Mouse (Mus musculus) myocyte (in vitro differentiated cells): ENCODE results near the gene Sh3rf1. TPM values are rescaled to one million over a fixed set of nuclear protein-coding genes. Genes with fewer than 3 reads are reported as not detected.

Source experiments
- H3K27me3 ChIP-seq: one replicate; pipeline ENCODE4 v1.6.1; 2011; ENCODE audit not compliant: control insufficient read depth, insufficient read depth, insufficient read length
- H3K36me3 ChIP-seq: one replicate; pipeline ENCODE4 v1.6.1; 2011; ENCODE audit not compliant: control insufficient read depth, insufficient read depth
- H3K4me2 ChIP-seq: one replicate; pipeline ENCODE4 v1.6.1; 2011; ENCODE audit warnings: low read depth, control low read depth
- H3K4me3 ChIP-seq: one replicate; pipeline ENCODE4 v1.5.1; 2011; ENCODE audit warnings: mild to moderate bottlenecking, control low read depth, moderate library complexity
- H3K79me2 ChIP-seq: one replicate; pipeline ENCODE4 v1.6.1; 2011; ENCODE audit not compliant: control insufficient read depth, insufficient read depth
- H3ac ChIP-seq: one replicate; pipeline ENCODE4 v1.6.1; 2011; ENCODE audit not compliant: control insufficient read depth, insufficient read length
- CEBPB ChIP-seq: IDR thresholded peaks from 2 replicates; pipeline ENCODE4 v1.6.1; 2011; ENCODE audit warnings: mild to moderate bottlenecking, moderate library complexity; ENCODE audit not compliant: poor library complexity, insufficient read depth, severe bottlenecking
- E2F4 ChIP-seq: IDR thresholded peaks from one replicate; pipeline ENCODE4 v1.6.1; 2011; ENCODE audit warnings: mild to moderate bottlenecking, control low read depth, moderate library complexity; ENCODE audit not compliant: insufficient read depth
- MAX ChIP-seq: IDR thresholded peaks from one replicate; pipeline ENCODE4 v1.6.1; 2011; ENCODE audit warnings: low read depth, mild to moderate bottlenecking, control low read depth
- MYOD1 ChIP-seq, 3 experiments: IDR thresholded peaks; one replicate each; pipeline ENCODE4 v1.6.1; 2011; ENCODE audit warnings: control low read depth in 2 of 3, low read depth in 2 of 3, mild to moderate bottlenecking in 2 of 3, moderate library complexity in 1 of 3; ENCODE audit not compliant: insufficient read length in 2 of 3, control insufficient read depth in 1 of 3
- MYOG ChIP-seq, 3 experiments: IDR thresholded peaks; one replicate each; pipeline ENCODE4 v1.6.1; 2011; ENCODE audit warnings: control low read depth in 2 of 3, low read depth in 2 of 3, mild to moderate bottlenecking in 2 of 3; ENCODE audit not compliant: insufficient read length in 2 of 3, control insufficient read depth in 1 of 3, insufficient read depth in 1 of 3
- POLR2A ChIP-seq: IDR thresholded peaks from one replicate; pipeline ENCODE4 v1.6.1; 2011; ENCODE audit warnings: low read depth, mild to moderate bottlenecking, control low read depth, moderate library complexity; ENCODE audit not compliant: insufficient read length
- POLR2AphosphoS2 ChIP-seq: IDR thresholded peaks from one replicate; pipeline ENCODE4 v1.6.1; 2011; ENCODE audit warnings: low read depth, control low read depth; ENCODE audit not compliant: insufficient read length
- REST ChIP-seq: IDR thresholded peaks from one replicate; pipeline ENCODE4 v1.6.1; 2011; ENCODE audit warnings: mild to moderate bottlenecking, control low read depth, moderate library complexity; ENCODE audit not compliant: insufficient read depth, insufficient read length
- SRF ChIP-seq: IDR thresholded peaks from one replicate; pipeline ENCODE4 v1.6.1; 2011; ENCODE audit warnings: low read depth; ENCODE audit not compliant: control insufficient read depth, insufficient read length
- TCF12 ChIP-seq: IDR thresholded peaks from one replicate; pipeline ENCODE4 v1.6.1; 2011; ENCODE audit warnings: mild to moderate bottlenecking, control low read depth; ENCODE audit not compliant: poor library complexity, insufficient read depth, severe bottlenecking
- TCF3 ChIP-seq: IDR thresholded peaks from one replicate; pipeline ENCODE4 v1.6.1; 2011; ENCODE audit warnings: low read depth, control low read depth; ENCODE audit not compliant: insufficient read length
- USF1 ChIP-seq: IDR thresholded peaks from one replicate; pipeline ENCODE4 v1.6.1; 2011; ENCODE audit warnings: low read depth, mild to moderate bottlenecking, control low read depth, moderate library complexity
- polyA plus RNA-seq: library from polyadenylated mRNA; unstranded; fragments of >200 nt; fragmentation: generic; extraction: Trizol; gene quantifications from one replicate; pipeline ENCODE4 v1.2.1, GENCODE M21; 2012; ENCODE audit warnings: missing spikeins

Gene Sh3rf1
- polyA plus RNA-seq, 1 experiment, result 4.2 TPM

- H3K36me3 ChIP-seq, result no peaks in the 10 kb centered on the region
- no peaks in the 10 kb centered on the region for H3K79me2 ChIP-seq
- TF ChIP-seq E2F4, result no peak
- no peak for TF ChIP-seq TCF3
- no peak for TF ChIP-seq MAX
- TF ChIP-seq USF1, result no peak
- no peak for TF ChIP-seq MYOG (IDR thresholded peaks at IDR 0.05; ENCODE audit: control insufficient read depth in 1 of 3, insufficient read depth in 1 of 3, insufficient read length in 2 of 3, low read depth in 2 of 3)
- no peak for TF ChIP-seq REST
- no peak for TF ChIP-seq POLR2A
- no peak for TF ChIP-seq TCF12
- no peak for TF ChIP-seq CEBPB
- TF ChIP-seq MYOD1 (IDR thresholded peaks at IDR 0.05; ENCODE audit: control insufficient read depth in 1 of 3, insufficient read length in 2 of 3, low read depth in 2 of 3), result no peak
- TF ChIP-seq SRF, result no peak
- no peaks in the 10 kb centered on the region for H3K27me3 ChIP-seq
- H3K4me3 ChIP-seq, result no peak overlapping the region
- no peak overlapping the region for H3ac ChIP-seq
- no peak overlapping the region for H3K4me2 ChIP-seq
Measured at GRCm38 (mm10) chr8:61260530-61260929, 36.9 kb downstream of the Sh3rf1 start.

- Histone ChIP-seq H3K79me2 (no peaks in the 10 kb centered on the region), H3K4me2 (no peak overlapping the region), H3K4me3 (no peak overlapping the region), H3ac (no peak overlapping the region), H3K36me3 (no peaks in the 10 kb centered on the region), H3K27me3 (no peaks in the 10 kb centered on the region)
- TF ChIP-seq MYOG (IDR thresholded peaks at IDR 0.05; ENCODE audit: control insufficient read depth in 1 of 3, insufficient read depth in 1 of 3, insufficient read length in 2 of 3, low read depth in 2 of 3), result no peak
- TF ChIP-seq E2F4, result no peak
- TF ChIP-seq TCF12, result no peak
- no peak for TF ChIP-seq MYOD1 (IDR thresholded peaks at IDR 0.05; ENCODE audit: control insufficient read depth in 1 of 3, insufficient read length in 2 of 3, low read depth in 2 of 3)
- no peak for TF ChIP-seq REST
- TF ChIP-seq POLR2A, result no peak
Measured at GRCm38 (mm10) chr8:61261374-61261773, 37.7 kb downstream of the Sh3rf1 start.

DNA sequence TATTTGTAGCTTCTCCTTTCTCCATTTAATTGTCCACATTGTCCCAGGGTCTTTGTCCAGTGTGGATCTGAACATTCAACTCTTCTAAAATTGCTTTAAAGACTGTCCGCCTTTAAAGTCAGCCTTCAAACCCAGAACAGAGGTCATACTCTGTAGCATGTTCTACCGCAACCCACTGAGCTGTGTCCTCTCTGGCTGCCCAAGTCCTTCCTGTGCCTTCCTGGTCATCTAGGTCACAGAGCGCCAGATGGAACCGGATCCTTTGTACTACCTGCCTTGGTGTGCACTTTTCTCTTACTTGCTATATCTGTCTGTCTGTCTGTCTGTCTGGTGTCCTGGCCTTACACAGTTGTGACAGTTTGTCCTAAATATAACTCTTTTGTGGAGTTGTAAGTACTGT is 40.0 kb downstream of the Sh3rf1 start:
- Histone ChIP-seq H3ac (no peak overlapping the region), H3K4me3 (no peak overlapping the region), H3K79me2 (peaks cover 9% of the 10 kb centered on the region), H3K4me2 (no peak overlapping the region), H3K36me3 (no peaks in the 10 kb centered on the region), H3K27me3 (no peaks in the 10 kb centered on the region)
- TF ChIP-seq POLR2AphosphoS2 (no peak), CEBPB (no peak), TCF12 (no peak), USF1 (no peak), TCF3 (no peak)

- TF ChIP-seq TCF3 (no peak), USF1 (no peak), MAX (no peak), TCF12 (no peak), POLR2A (no peak), SRF (no peak), MYOG (IDR thresholded peaks at IDR 0.05; ENCODE audit: control insufficient read depth in 1 of 3, insufficient read depth in 1 of 3, insufficient read length in 2 of 3, low read depth in 2 of 3) (no peak), POLR2AphosphoS2 (no peak), MYOD1 (IDR thresholded peaks at IDR 0.05; ENCODE audit: control insufficient read depth in 1 of 3, insufficient read length in 2 of 3, low read depth in 2 of 3) (no peak), E2F4 (no peak), REST (no peak), CEBPB (no peak)
- Histone ChIP-seq H3K27me3 (no peaks in the 10 kb centered on the region), H3K36me3 (no peaks in the 10 kb centered on the region), H3K79me2 (peaks cover 9% of the 10 kb centered on the region), H3K4me3 (no peak overlapping the region), H3ac (no peak overlapping the region), H3K4me2 (peak overlapping the region; percentile 20)
Measured at GRCm38 (mm10) chr8:61264881-61265280, 41.2 kb downstream of the Sh3rf1 start.

DNA sequence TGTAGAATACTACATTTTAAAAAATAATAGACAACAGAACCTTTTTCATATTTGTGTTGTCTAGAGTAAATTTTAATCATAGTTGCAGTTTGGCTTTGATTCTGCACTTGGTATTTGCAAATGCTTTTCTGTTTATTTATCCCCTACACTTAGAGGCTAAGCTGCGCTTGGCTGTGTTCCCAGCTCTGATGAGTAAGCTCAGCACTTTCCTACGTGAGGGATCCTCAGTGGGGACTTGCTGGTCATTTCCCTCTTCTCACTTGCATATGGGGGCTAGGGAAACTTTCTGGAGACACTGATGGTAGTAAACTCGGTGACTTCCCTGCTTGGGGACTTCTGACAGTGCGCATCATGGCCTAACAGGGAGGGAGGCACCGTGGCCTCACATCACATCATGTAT is 41.7 kb downstream of the Sh3rf1 start:
- H3K4me3 ChIP-seq, result no peak overlapping the region
- peaks cover 9% of the 10 kb centered on the region for H3K79me2 ChIP-seq
- TF ChIP-seq E2F4, result no peak
- no peak for TF ChIP-seq TCF3
- TF ChIP-seq USF1, result no peak
- TF ChIP-seq MYOG (IDR thresholded peaks at IDR 0.05; ENCODE audit: control insufficient read depth in 1 of 3, insufficient read depth in 1 of 3, insufficient read length in 2 of 3, low read depth in 2 of 3), result no peak
- no peak for TF ChIP-seq MAX
- TF ChIP-seq POLR2A, result no peak
- no peak for TF ChIP-seq REST
- TF ChIP-seq MYOD1 (IDR thresholded peaks at IDR 0.05; ENCODE audit: control insufficient read depth in 1 of 3, insufficient read length in 2 of 3, low read depth in 2 of 3), result no peak
- TF ChIP-seq SRF, result no peak
- TF ChIP-seq POLR2AphosphoS2, result no peak
- H3K27me3 ChIP-seq, result no peaks in the 10 kb centered on the region
- H3K4me2 ChIP-seq, result peak overlapping the region; percentile 37
- no peak overlapping the region for H3ac ChIP-seq
- H3K36me3 ChIP-seq, result no peaks in the 10 kb centered on the region
